In genomic region chr19:43627345-43627744, GRCm38 (mm10) we compare ENCODE assay signal across 28 mouse cellular contexts. TPM values are rescaled to one million over a fixed set of nuclear protein-coding genes. Genes with fewer than 3 reads are reported as not detected.
DNase-seq lines count a peak whose midpoint lies in the region; ATAC-seq and TF ChIP-seq lines count a peak whose summit lies in the region.
"Had no signal": no experiment of that assay in that cellular context is flagged by ENCODE, and none has a peak within 500 bp of the region (broad histone marks: within the 10 kb centered on the region; RNA-seq: fewer than 3 reads in every experiment).

No protein-coding gene starts in this region.

- peak; percentile 46 for TF ChIP-seq RAD21 in MEL (IDR thresholded peaks at IDR 0.05; ENCODE audit: low read depth, low read length)

- H3K36me3 ChIP-seq in heart, adult 2 months (ENCODE audit: control insufficient read depth, insufficient read depth, low read length), result no peaks in the 10 kb centered on the region
- H3K36me3 ChIP-seq in lung, embryonic 14.5 days (ENCODE audit: insufficient read depth), result no peaks in the 10 kb centered on the region
- H3K36me3 ChIP-seq in MEL (ENCODE audit: control insufficient read depth in 1 of 2, insufficient read depth in 2 of 2, low read length in 2 of 2), result peaks cover 0 to 4% of the 10 kb centered on the region in 2 experiments; a peak in 1 of 4 replicates
- H3K36me3 ChIP-seq in stomach, postnatal 0 days (ENCODE audit: control insufficient read depth, insufficient read depth, low read length), result no peaks in the 10 kb centered on the region
- H3K36me3 ChIP-seq: embryonic facial prominence, embryonic 12.5 days; forebrain, embryonic 15.5 days; limb, embryonic 15.5 days; lung, embryonic 15.5 days; neural tube, embryonic 13.5 days had no signal

- no peak for DNase-seq in heart, adult 2 months
- DNase-seq in heart, postnatal 36 days, result no peak
- no peak for DNase-seq in lung, embryonic 14.5 days
- no peak for DNase-seq in lung, postnatal 4 days
- DNase-seq in MEL (ENCODE audit: low read depth, low spot score), result peak; percentile 68
- DNase-seq in stomach, postnatal 0 days (ENCODE audit: low spot score), result no peak
- DNase-seq in gastrocnemius, postnatal 25 days, result no peak
- DNase-seq: B cell, adult 2 months; cerebellum, adult 9-10 months; heart, postnatal 10 days; kidney, adult 11 months; right cerebral cortex, adult 18-20 months; thymus, adult 18-20 months; thymus, postnatal 4 days had no signal

- H3K4me1 ChIP-seq in heart, adult 2 months (ENCODE audit: control insufficient read depth, insufficient read depth, low read length), result no peaks in the 10 kb centered on the region; the same call in 1 of the 2 replicates
- H3K4me1 ChIP-seq in lung, embryonic 14.5 days (ENCODE audit: insufficient read depth), result no peaks in the 10 kb centered on the region
- H3K4me1 ChIP-seq in MEL (ENCODE audit: control insufficient read depth in 1 of 2, insufficient read depth in 2 of 2, low read length in 2 of 2), result peaks cover 0 to 7% of the 10 kb centered on the region in 2 experiments; a peak in 1 of 4 replicates
- H3K4me1 ChIP-seq in stomach, postnatal 0 days (replicated peaks; ENCODE audit: control insufficient read depth, insufficient read depth), result no peaks in the 10 kb centered on the region
- H3K4me1 ChIP-seq: embryonic facial prominence, embryonic 12.5 days; limb, embryonic 15.5 days; lung, embryonic 15.5 days had no signal

- TF ChIP-seq POLR2A in heart, adult 2 months (IDR thresholded peaks at IDR 0.05; ENCODE audit: insufficient read depth, low read depth, low read length), result no peak
- no peak for TF ChIP-seq POLR2A in MEL (IDR thresholded peaks at IDR 0.05; ENCODE audit: control insufficient read depth in 1 of 2, insufficient read depth in 1 of 2, low read depth in 1 of 2, low read length in 2 of 2, poor library complexity in 1 of 2)

- no peaks in the 10 kb centered on the region for H3K9me3 ChIP-seq in lung, embryonic 14.5 days (ENCODE audit: low read depth, low read length)
- H3K9me3 ChIP-seq in MEL (replicated peaks; ENCODE audit: insufficient read depth, low read length), result no peaks in the 10 kb centered on the region
- no peaks in the 10 kb centered on the region for H3K9me3 ChIP-seq in stomach, postnatal 0 days (ENCODE audit: control insufficient read depth, low read length)
- H3K9me3 ChIP-seq: embryonic facial prominence, embryonic 12.5 days; forebrain, embryonic 15.5 days; limb, embryonic 15.5 days; lung, embryonic 15.5 days; neural tube, embryonic 13.5 days had no signal

- intact Hi-C loops in heart, adult 2 months (cut with DNase I), result no loop called here
- intact Hi-C loops in heart, postnatal 36 days (cut with DNase I), result no loop called here

- H3K9ac ChIP-seq in heart, adult 2 months (ENCODE audit: low read depth, low read length), result no peak overlapping the region
- no peak overlapping the region for H3K9ac ChIP-seq in lung, embryonic 14.5 days
- H3K9ac ChIP-seq in MEL (ENCODE audit: control insufficient read depth, low read depth, low read length, poor library complexity, severe bottlenecking), result no peak overlapping the region
- H3K9ac ChIP-seq in stomach, postnatal 0 days (ENCODE audit: low read length), result no peak overlapping the region
- H3K9ac ChIP-seq: embryonic facial prominence, embryonic 12.5 days; forebrain, embryonic 15.5 days; hindbrain, embryonic 14.5 days; limb, embryonic 15.5 days; lung, embryonic 15.5 days; neural tube, embryonic 13.5 days had no signal

- H3K4me2 ChIP-seq in lung, embryonic 14.5 days, result no peak overlapping the region
- H3K4me2 ChIP-seq in stomach, postnatal 0 days (replicated peaks; ENCODE audit: low read depth), result no peak overlapping the region
- H3K4me2 ChIP-seq: embryonic facial prominence, embryonic 12.5 days; forebrain, embryonic 15.5 days; heart, embryonic 11.5 days; hindbrain, embryonic 14.5 days; limb, embryonic 15.5 days; lung, embryonic 15.5 days; midbrain, embryonic 11.5 days; neural tube, embryonic 13.5 days had no signal

- 88% methylated on average over 3 of the region's 3 CpGs for WGBS in heart, adult 2 months
- WGBS in lung, embryonic 14.5 days, result 89% methylated on average over 3 of the region's 3 CpGs
- WGBS in stomach, postnatal 0 days, result 94% methylated on average over 3 of the region's 3 CpGs

- no peak overlapping the region for H3K27ac ChIP-seq in heart, adult 2 months
- H3K27ac ChIP-seq in lung, embryonic 14.5 days (ENCODE audit: low read depth), result no peak overlapping the region
- no peak overlapping the region for H3K27ac ChIP-seq in MEL (ENCODE audit: control insufficient read depth, low read depth, low read length)
- H3K27ac ChIP-seq in stomach, postnatal 0 days (replicated peaks), result no peak overlapping the region
- H3K27ac ChIP-seq: embryonic facial prominence, embryonic 12.5 days; forebrain, embryonic 15.5 days; hindbrain, embryonic 14.5 days; limb, embryonic 15.5 days; lung, embryonic 15.5 days had no signal

- H3K4me3 ChIP-seq in heart, adult 2 months, result no peak overlapping the region
- no peak overlapping the region for H3K4me3 ChIP-seq in lung, embryonic 14.5 days (ENCODE audit: low read depth, low read length)
- H3K4me3 ChIP-seq in MEL (ENCODE audit: control insufficient read depth in 1 of 2, insufficient read depth in 1 of 2, low read depth in 2 of 2, low read length in 2 of 2), result no peak overlapping the region
- no peak overlapping the region for H3K4me3 ChIP-seq in stomach, postnatal 0 days (ENCODE audit: low read depth, low read length)
- H3K4me3 ChIP-seq: embryonic facial prominence, embryonic 12.5 days; forebrain, embryonic 15.5 days; limb, embryonic 15.5 days; lung, embryonic 15.5 days; neural tube, embryonic 13.5 days had no signal

- H3K79me2 ChIP-seq in heart, adult 2 months (replicated peaks; ENCODE audit: control insufficient read depth, insufficient read depth, low read length), result no peaks in the 10 kb centered on the region
- H3K79me2 ChIP-seq in MEL (ENCODE audit: control insufficient read depth, insufficient read depth, low read length, poor library complexity), result no peaks in the 10 kb centered on the region

- H3K27me3 ChIP-seq in heart, adult 2 months (ENCODE audit: control insufficient read depth, insufficient read depth, low read length), result no peaks in the 10 kb centered on the region
- H3K27me3 ChIP-seq in lung, embryonic 14.5 days (ENCODE audit: insufficient read depth, low read length), result peaks cover 19% of the 10 kb centered on the region
- H3K27me3 ChIP-seq in MEL (ENCODE audit: control insufficient read depth in 1 of 2, insufficient read depth in 2 of 2, low read length in 2 of 2), result peaks cover 0 to 3% of the 10 kb centered on the region in 2 experiments; a peak in 3 of 4 replicates
- H3K27me3 ChIP-seq in stomach, postnatal 0 days (ENCODE audit: control insufficient read depth, insufficient read depth, low read length), result no peaks in the 10 kb centered on the region; the same call in 1 of the 2 replicates

- ATAC-seq in lung, embryonic 14.5 days (ENCODE audit: insufficient read depth), result no peak
- no peak for ATAC-seq in stomach, postnatal 0 days (ENCODE audit: low FRiP score, low TSS enrichment)
- no peak for ATAC-seq in cerebellum, adult (ENCODE audit: insufficient number of reproducible peaks, low FRiP score, low TSS enrichment)
- ATAC-seq: forebrain, embryonic 15.5 days had no signal

- TF ChIP-seq CTCF in heart, adult 2 months (IDR thresholded peaks at IDR 0.05), result peak; percentile 16; the same call in 1 of the 2 replicates
- TF ChIP-seq CTCF in lung, embryonic 14.5 days (IDR thresholded peaks at IDR 0.05; ENCODE audit: low read depth), result peak; percentile 37
- TF ChIP-seq CTCF in MEL (IDR thresholded peaks at IDR 0.05 in 2 of 3, conservative IDR thresholded peaks at IDR 0.05 in 1 of 3; ENCODE audit: control insufficient read depth in 1 of 3, insufficient read depth in 1 of 3, low read depth in 2 of 3, low read length in 3 of 3, poor library complexity in 1 of 3, severe bottlenecking in 1 of 3), result peak; percentile 44 to 82 (median 67)
- peak; percentile 43 for TF ChIP-seq CTCF in stomach, postnatal 0 days (IDR thresholded peaks at IDR 0.05; ENCODE audit: low read depth)

- TF ChIP-seq EP300 in heart, adult 2 months (IDR thresholded peaks at IDR 0.05; ENCODE audit: insufficient read depth, low read depth, low read length), result no peak
- no peak for TF ChIP-seq EP300 in MEL (IDR thresholded peaks at IDR 0.05; ENCODE audit: low read depth in 1 of 2, low read length in 2 of 2)
- TF ChIP-seq EP300 in stomach, postnatal 0 days (optimal IDR thresholded peaks at IDR 0.05), result no peak

TF ChIP-seq in MEL, 35 proteins besides CTCF, POLR2A, EP300 and RAD21 (continues in another document):
- TF ChIP-seq MAFK (IDR thresholded peaks at IDR 0.05; ENCODE audit: borderline replicate concordance, low read depth, low read length) (no peak), ZKSCAN1 (IDR thresholded peaks at IDR 0.05; ENCODE audit: low read depth, low read length) (no peak), ZC3H11A (IDR thresholded peaks at IDR 0.05; ENCODE audit: low read depth, low read length) (peak; percentile 19; the same call in 1 of the 2 replicates), MYC (IDR thresholded peaks at IDR 0.05; ENCODE audit: low read depth, low read length) (0 out of 2 replicates have a peak, but pooled peaks have one; percentile 20), MAZ (IDR thresholded peaks at IDR 0.05; ENCODE audit: low read depth, low read length) (no peak), SMC3 (IDR thresholded peaks at IDR 0.05; ENCODE audit: low read depth, low read length) (peak; percentile 56), BHLHE40 (IDR thresholded peaks at IDR 0.05; ENCODE audit: borderline replicate concordance, low read depth, low read length) (no peak), NELFE (IDR thresholded peaks at IDR 0.05; ENCODE audit: low read depth, low read length) (no peak)

RNA-seq across cellular contexts. Expression of gene Nkx2-3, which starts 15.2 kb away (rescaled TPM):
- not detected for total RNA-seq in heart, adult 2 months (2021)
- polyA plus RNA-seq in heart, adult 2 months (2012; rRNA removed), result not detected in 2 replicates
- not detected for total RNA-seq in heart, postnatal 36 days (2021)
- polyA plus RNA-seq in lung, embryonic 14.5 days (2014; fragmentation: Nextera tagmentation; extraction: Ambion mirVana), result not detected in 2 replicates
- not detected in 2 replicates for total RNA-seq in MEL (2012; rRNA removed)
- not detected for polyA plus RNA-seq in MEL (2012; ENCODE audit: insufficient read depth in 1 of 2, insufficient read length in 2 of 2, low read depth in 1 of 2, low replicate concordance in 2 of 2, missing spikeins in 1 of 2)
- 5.4 and 5.7 TPM in 2 replicates for polyA plus RNA-seq in stomach, postnatal 0 days (2015; fragmentation: Nextera tagmentation; extraction: Ambion mirVana)
- total RNA-seq in gastrocnemius, postnatal 25 days (2021), result not detected
- total RNA-seq: adrenal gland, adult 18-20 months; gastrocnemius, postnatal 4 days; heart, postnatal 10 days; layer of hippocampus, adult 8-10 months; left cerebral cortex, adult 18-20 months; left cerebral cortex, postnatal 36 days had no signal
- polyA plus RNA-seq: heart, embryonic 11.5 days; hindbrain, embryonic 14.5 days; limb, embryonic 15.5 days; lung, embryonic 15.5 days; neural tube, embryonic 13.5 days had no signal

RNA-seq across cellular contexts. Expression of gene Slc25a28, which starts 47.3 kb away (rescaled TPM):
- 10 to 100 TPM; 23.3 to 31.7 TPM for total RNA-seq in heart, adult 2 months (2021)
- polyA plus RNA-seq in heart, adult 2 months (2012; rRNA removed), result 48.3 and 50.0 TPM in 2 replicates
- total RNA-seq in heart, postnatal 36 days (2021), result 10 to 100 TPM; 27.9 to 29.3 TPM
- polyA plus RNA-seq in lung, embryonic 14.5 days (2014; fragmentation: Nextera tagmentation; extraction: Ambion mirVana), result 12.1 and 13.0 TPM in 2 replicates
- 57.9 and 58.2 TPM in 2 replicates for total RNA-seq in MEL (2012; rRNA removed)
- polyA plus RNA-seq in MEL (2012; ENCODE audit: insufficient read depth in 1 of 2, insufficient read length in 2 of 2, low read depth in 1 of 2, low replicate concordance in 2 of 2, missing spikeins in 1 of 2), result 100 to 1,000 TPM in 1 of 2 experiments, not detected in 1; 110 TPM
- 9.6 and 11.4 TPM in 2 replicates for polyA plus RNA-seq in stomach, postnatal 0 days (2015; fragmentation: Nextera tagmentation; extraction: Ambion mirVana)
- total RNA-seq in gastrocnemius, postnatal 25 days (2021), result 10 to 100 TPM; 18.0 to 18.9 TPM

Comparison
In these comparisons a context has a peak if more than half of its experiments do, and no peak if none do; other contexts are left out.
1. CTCF ChIP-seq: peak in every context shown above with its lines; median percentile 67 in MEL; 43 in stomach, postnatal 0 days; 37 in lung, embryonic 14.5 days; 16 in heart, adult 2 months.